Mouse (Mus musculus): ENCODE measurements around the gene Nfkbid.

The Nfkbid gene

GRCm38 (mm10) chr7:30429327-30429726 is 7.8 kb downstream of the Nfkbid start:
- no peak for DNase-seq (ENCODE audit: low spot score in 2 of 2)

- DNase-seq (ENCODE audit: low spot score in 2 of 2), result no peak
Observed at GRCm38 (mm10) chr7:30430191-30430590, 8.7 kb downstream of the Nfkbid start.

- peak; percentile 81 to 92 for DNase-seq (ENCODE audit: low spot score in 2 of 2)
Observed at GRCm38 (mm10) chr7:30431793-30432192, 10.3 kb downstream of the Nfkbid start.

- DNase-seq (ENCODE audit: low spot score in 2 of 2), result no peak
Observed at GRCm38 (mm10) chr7:30434238-30434637, 12.7 kb downstream of the Nfkbid start.

- DNase-seq (ENCODE audit: low spot score in 2 of 2), result no peak
Observed at GRCm38 (mm10) chr7:30434701-30435100, 13.2 kb downstream of the Nfkbid start.

- DNase-seq (ENCODE audit: low spot score in 2 of 2), result no peak
Observed at GRCm38 (mm10) chr7:30435156-30435555, 13.6 kb downstream of the Nfkbid start.

GRCm38 (mm10) chr7:30436879-30437278 is 15.3 kb downstream of the Nfkbid start:
- DNase-seq (ENCODE audit: low spot score in 2 of 2), result no peak

- DNase-seq (ENCODE audit: low spot score in 2 of 2), result no peak
Observed at GRCm38 (mm10) chr7:30439734-30440133, 18.2 kb downstream of the Nfkbid start.

- DNase-seq (ENCODE audit: low spot score in 2 of 2), result peak; percentile 50 to 58
Observed at GRCm38 (mm10) chr7:30440697-30441096, 19.2 kb downstream of the Nfkbid start.

GRCm38 (mm10) chr7:30443696-30444095 is 22.2 kb downstream of the Nfkbid start:
- DNase-seq (ENCODE audit: low spot score in 2 of 2), result no peak

GRCm38 (mm10) chr7:30444154-30444970 is 22.8 kb downstream of the Nfkbid start:
- DNase-seq (ENCODE audit: low spot score in 2 of 2), result peak; percentile 61 to 71

GRCm38 (mm10) chr7:30444971-30445751 is 23.6 kb downstream of the Nfkbid start, which contains the start of gene Aplp1:
Gene Aplp1, minus strand, starts transcription at chr7:30445535.
- peak; percentile 78 to 83 for DNase-seq (ENCODE audit: low spot score in 2 of 2)

- DNase-seq (ENCODE audit: low spot score in 2 of 2), result no peak
Observed at GRCm38 (mm10) chr7:30450241-30450640, 28.7 kb downstream of the Nfkbid start.

GRCm38 (mm10) chr7:30453327-30453726 is 31.8 kb downstream of the Nfkbid start:
- DNase-seq (ENCODE audit: low spot score in 2 of 2), result no peak

GRCm38 (mm10) chr7:30453766-30454165 is 32.2 kb downstream of the Nfkbid start:
- DNase-seq (ENCODE audit: low spot score in 2 of 2), result no peak

- no peak for DNase-seq (ENCODE audit: low spot score in 2 of 2)
Observed at GRCm38 (mm10) chr7:30454259-30454658, 32.7 kb downstream of the Nfkbid start.

GRCm38 (mm10) chr7:30456487-30456886 is 35.0 kb downstream of the Nfkbid start:
- DNase-seq (ENCODE audit: low spot score in 2 of 2), result no peak

GRCm38 (mm10) chr7:30456911-30457628 is 35.5 kb downstream of the Nfkbid start:
- no peak for DNase-seq (ENCODE audit: low spot score in 2 of 2)

GRCm38 (mm10) chr7:30457629-30458330 is 36.2 kb downstream of the Nfkbid start, which contains the start of the genes Kirrel2 and Nphs1:
Gene Kirrel2, minus strand, starts transcription at chr7:30457690.
Gene Nphs1, plus strand, starts transcription at chr7:30458315.
- peak; percentile 64 to 70 for DNase-seq (ENCODE audit: low spot score in 2 of 2)

GRCm38 (mm10) chr7:30459484-30459883 is 38.0 kb downstream of the Nfkbid start:
- DNase-seq (ENCODE audit: low spot score in 2 of 2), result no peak

- DNase-seq (ENCODE audit: low spot score in 2 of 2), result no peak
Observed at GRCm38 (mm10) chr7:30463568-30463967, 42.0 kb downstream of the Nfkbid start.

Measured in frontal cortex, postnatal 36 days (tissue).